Mouse (Mus musculus) left cerebral cortex, adult 8-10 months (tissue): ENCODE data around the gene Ucp3. TPM values are rescaled to one million over a fixed set of nuclear protein-coding genes. Genes with fewer than 3 reads are reported as not detected.

ENCODE experiments used
- total RNA-seq, 4 experiments: library from RNA; stranded (reverse); gene quantifications; 2 replicates each; pipeline ENCODE4 v1.2.4; 2022

Ucp3 gene
- total RNA-seq, 4 experiments from 2014 or later = 2.8 to 5.7 (median 3.3) TPM

Other genes with a start within 250 kb of the Ucp3 start
- gene Pgm2l1, start 245.6 kb upstream of the Ucp3 start, total RNA-seq = 100 to 1,000 TPM; 218 to 244 (median 229) TPM
- gene P4ha3, start 187.5 kb upstream of the Ucp3 start, total RNA-seq = 1 to 10 TPM; 4.4 to 8.6 (median 6.8) TPM
- gene C2cd3, start 100.8 kb upstream of the Ucp3 start, total RNA-seq = 10 to 100 TPM; 19.9 to 27.9 (median 25.3) TPM
- 100 to 1,000 TPM; 187 to 234 (median 214) TPM for gene Ppme1, start 100.7 kb upstream of the Ucp3 start, total RNA-seq
- 100 to 1,000 TPM in 1 of 4 experiments, 10 to 100 TPM in 3; 63.3 to 124 (median 79.8) TPM for gene Ucp2, start 20.3 kb downstream of the Ucp3 start, total RNA-seq
- gene Dnajb13, start 42.0 kb downstream of the Ucp3 start, total RNA-seq = 1 to 10 TPM in 1 of 4 experiments, under 1 TPM in 3; 0.48 to 1.1 (median 0.79) TPM
- gene Coa4, start 64.1 kb downstream of the Ucp3 start, total RNA-seq = 10 to 100 TPM in 1 of 4 experiments, 1 to 10 TPM in 3; 8.2 to 10.3 (median 9.5) TPM
- gene Rab6a, start 134.4 kb downstream of the Ucp3 start, total RNA-seq = 100 to 1,000 TPM; 362 to 393 (median 380) TPM
- gene Mrpl48, start 135.3 kb downstream of the Ucp3 start, total RNA-seq = 10 to 100 TPM; 70.6 to 83.2 (median 77.7) TPM
- gene Plekhb1, start 189.4 kb downstream of the Ucp3 start, total RNA-seq = 100 to 1,000 TPM; 265 to 312 (median 276) TPM
- 100 to 1,000 TPM; 212 to 237 (median 224) TPM for gene Fam168a, start 233.6 kb downstream of the Ucp3 start, total RNA-seq